Mouse (Mus musculus): ENCODE measurements at regions not wholly inside any gene's neighbourhood (a gene's known extent, or its start where the extent isn't known, plus 50 kb on each side); places are given as distances from the start of the nearest gene placed in this dataset.

DNA sequence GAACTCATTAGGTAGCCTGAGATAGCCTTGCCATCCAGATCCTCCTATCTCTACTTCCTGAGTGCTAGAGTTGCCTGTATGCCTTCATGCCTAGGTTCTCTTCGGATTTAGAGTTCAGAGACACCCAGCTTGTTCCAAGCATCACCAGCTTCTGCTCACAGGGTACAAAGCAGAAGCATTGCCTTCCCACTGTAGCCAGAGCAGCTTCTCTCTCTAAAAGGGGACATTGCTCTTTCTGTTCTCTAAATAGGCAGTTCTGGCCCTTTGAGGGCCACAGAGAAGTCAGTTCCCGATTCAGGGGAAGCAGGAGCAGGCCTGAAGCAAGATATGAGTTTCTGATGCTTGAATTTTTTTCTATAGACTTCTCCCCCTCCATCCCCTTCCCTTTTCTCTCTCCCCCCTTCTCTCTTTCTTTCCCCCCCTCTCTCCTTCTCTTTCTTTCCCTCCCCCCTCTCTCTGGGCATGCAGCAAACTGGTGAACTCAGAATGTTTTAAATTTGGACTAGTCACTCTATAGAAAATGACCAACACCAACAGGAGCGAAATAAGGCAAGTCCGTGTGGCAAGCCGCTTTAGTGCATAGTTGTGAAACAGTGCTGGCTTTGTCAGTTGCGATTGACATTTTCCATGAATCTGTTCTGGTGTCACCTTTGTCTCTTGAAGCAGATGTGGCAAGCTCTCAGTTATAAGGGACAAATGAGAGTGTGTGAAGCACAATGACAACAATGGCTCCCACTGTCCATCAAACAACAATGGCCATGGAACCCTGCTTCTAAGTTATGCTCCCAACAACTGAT, 273.2 kb upstream of the Klf4 start:
- TF ChIP-seq POLR2A (IDR thresholded peaks at IDR 0.05; ENCODE audit: borderline replicate concordance, extremely low read depth, insufficient read depth, insufficient read length, poor library complexity, severe bottlenecking) (no peak), CTCF (IDR thresholded peaks at IDR 0.05; ENCODE audit: borderline replicate concordance, extremely low read depth, insufficient read depth, insufficient read length) (no peak)
- no peak for DNase-seq (ENCODE audit: low read depth)

DNA sequence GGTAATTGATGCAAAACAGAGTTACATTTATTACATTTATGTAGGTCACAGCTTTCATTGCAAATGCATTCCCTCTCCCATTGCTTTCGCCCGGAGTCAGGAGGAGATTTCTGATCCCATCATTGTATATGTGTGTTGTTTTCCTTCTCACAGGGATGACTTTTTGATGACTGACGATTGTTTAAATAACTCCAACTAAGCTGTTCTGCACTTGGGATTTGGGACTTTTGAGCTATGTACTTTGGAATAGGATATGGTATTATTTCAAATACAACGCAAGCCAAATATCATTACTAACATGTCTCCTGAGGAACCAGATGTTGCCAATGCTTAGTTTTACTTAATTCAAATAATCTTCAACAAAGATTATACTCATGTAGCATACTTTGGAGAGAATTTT, 269.8 kb upstream of the Klf4 start:
- no peak for DNase-seq (ENCODE audit: low read depth)
- TF ChIP-seq POLR2A (IDR thresholded peaks at IDR 0.05; ENCODE audit: borderline replicate concordance, extremely low read depth, insufficient read depth, insufficient read length, poor library complexity, severe bottlenecking), result no peak
- TF ChIP-seq CTCF (IDR thresholded peaks at IDR 0.05; ENCODE audit: borderline replicate concordance, extremely low read depth, insufficient read depth, insufficient read length), result no peak

DNA sequence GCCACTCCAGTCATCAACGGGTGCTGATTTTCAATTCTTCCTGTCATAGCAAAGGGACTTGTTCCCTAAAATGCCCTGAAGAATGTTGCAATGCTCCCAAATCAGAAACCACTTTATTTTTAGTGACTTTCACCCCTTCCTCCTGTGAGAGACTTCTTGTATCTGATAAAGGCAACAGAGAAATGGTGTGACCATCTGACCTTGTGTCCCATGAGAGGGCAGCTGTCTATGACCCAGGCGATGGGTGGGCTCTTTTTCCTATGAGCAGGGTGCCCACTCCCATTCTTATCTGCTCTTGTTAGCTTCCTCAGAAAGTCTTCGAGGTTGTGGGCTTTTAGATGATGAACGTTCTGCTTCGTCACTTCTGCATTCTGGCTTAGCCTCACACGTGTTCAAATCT, 265.8 kb upstream of the Klf4 start:
- no peak for TF ChIP-seq CTCF (IDR thresholded peaks at IDR 0.05; ENCODE audit: borderline replicate concordance, extremely low read depth, insufficient read depth, insufficient read length)
- TF ChIP-seq POLR2A (IDR thresholded peaks at IDR 0.05; ENCODE audit: borderline replicate concordance, extremely low read depth, insufficient read depth, insufficient read length, poor library complexity, severe bottlenecking), result no peak
- DNase-seq (ENCODE audit: low read depth), result no peak

DNA sequence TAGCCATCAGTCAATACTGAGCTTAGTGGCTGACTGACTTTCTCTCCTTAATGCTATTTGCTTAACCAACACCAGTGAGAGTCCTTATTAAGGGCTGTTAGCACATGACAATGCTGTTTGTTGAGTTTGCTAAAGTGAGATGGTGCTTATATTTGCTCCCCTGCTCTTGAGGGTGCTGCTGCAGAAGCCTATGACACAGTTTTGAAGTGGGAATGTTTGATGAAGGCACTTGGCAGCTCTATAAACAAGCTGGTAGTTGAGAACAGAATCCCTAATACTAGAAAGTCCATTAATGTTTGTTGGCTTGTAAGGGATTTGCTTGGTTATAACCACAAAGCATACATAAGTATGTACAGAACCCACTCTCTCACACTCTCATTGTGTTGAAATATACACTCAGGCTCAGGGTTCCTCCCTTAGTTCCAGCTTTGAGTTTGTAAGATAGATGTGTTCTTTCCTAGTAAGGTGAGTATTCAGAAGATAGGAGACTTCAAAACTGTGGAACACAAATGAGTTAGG, 249.1 kb upstream of the Klf4 start:
- TF ChIP-seq POLR2A (IDR thresholded peaks at IDR 0.05; ENCODE audit: borderline replicate concordance, extremely low read depth, insufficient read depth, insufficient read length, poor library complexity, severe bottlenecking) (no peak), CTCF (IDR thresholded peaks at IDR 0.05; ENCODE audit: borderline replicate concordance, extremely low read depth, insufficient read depth, insufficient read length) (no peak)
- no peak for DNase-seq (ENCODE audit: low read depth)

DNA sequence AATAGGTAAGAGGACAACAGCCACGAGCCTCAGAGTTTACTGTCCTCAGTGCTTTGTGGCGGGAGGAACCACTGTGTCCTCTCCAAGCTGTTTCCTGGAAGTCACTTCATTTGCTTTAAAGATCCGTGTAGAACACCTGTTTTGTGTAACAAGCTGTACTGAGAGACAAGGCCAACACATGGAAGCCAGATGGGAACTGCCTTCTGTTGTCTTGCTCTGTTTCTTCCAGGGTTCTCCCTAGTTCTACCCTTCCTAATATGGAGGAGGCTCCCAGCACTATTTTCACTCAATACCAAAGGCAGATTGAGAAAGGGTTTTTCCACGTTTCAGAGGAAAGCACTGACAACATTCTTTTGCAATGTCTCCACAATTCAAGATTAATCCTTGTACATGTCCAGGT, 247.3 kb upstream of the Klf4 start:
- DNase-seq (ENCODE audit: low read depth), result no peak
- no peak for TF ChIP-seq CTCF (IDR thresholded peaks at IDR 0.05; ENCODE audit: borderline replicate concordance, extremely low read depth, insufficient read depth, insufficient read length)
- TF ChIP-seq POLR2A (IDR thresholded peaks at IDR 0.05; ENCODE audit: borderline replicate concordance, extremely low read depth, insufficient read depth, insufficient read length, poor library complexity, severe bottlenecking), result no peak

DNA sequence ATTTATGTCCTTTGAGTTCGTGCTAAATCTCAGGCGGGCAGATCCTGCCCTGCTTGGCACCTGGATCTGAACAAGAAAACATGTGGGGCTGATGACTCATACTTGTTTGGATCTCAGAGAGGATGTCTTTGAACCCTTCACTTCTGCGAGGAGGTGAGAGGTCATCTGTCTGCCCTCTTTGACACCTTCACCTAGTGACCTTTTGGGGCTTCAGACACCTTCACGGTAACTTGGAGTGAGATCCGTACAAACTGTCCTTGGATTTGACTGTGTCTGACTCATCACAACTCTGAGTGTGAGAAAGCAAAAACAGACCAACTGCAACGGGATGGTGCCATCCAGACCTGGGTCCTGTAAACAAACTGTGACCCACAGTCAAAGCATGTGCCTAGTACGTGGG, 243.6 kb upstream of the Klf4 start:
- TF ChIP-seq CTCF (IDR thresholded peaks at IDR 0.05; ENCODE audit: borderline replicate concordance, extremely low read depth, insufficient read depth, insufficient read length) (no peak), POLR2A (IDR thresholded peaks at IDR 0.05; ENCODE audit: borderline replicate concordance, extremely low read depth, insufficient read depth, insufficient read length, poor library complexity, severe bottlenecking) (no peak)
- no peak for DNase-seq (ENCODE audit: low read depth)

DNA sequence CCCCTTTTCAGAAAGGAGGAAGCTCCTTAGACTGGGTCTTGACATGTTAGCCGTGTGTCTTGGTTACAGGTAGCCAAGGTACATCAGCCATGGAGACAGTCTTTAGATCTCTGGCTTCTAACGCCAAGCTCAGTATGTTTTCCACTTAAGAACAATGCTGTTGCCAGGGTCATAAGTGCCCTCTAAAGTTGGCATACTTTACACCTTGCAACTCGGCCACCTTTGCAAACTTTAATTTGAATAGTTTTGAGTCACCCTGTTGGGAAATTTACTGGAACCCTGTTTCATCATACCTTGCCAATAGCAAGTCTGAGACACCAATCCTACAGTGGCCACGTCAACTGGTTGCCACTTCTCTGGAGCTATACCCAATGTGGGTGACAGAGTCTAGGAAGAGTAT, 242.3 kb upstream of the Klf4 start:
- TF ChIP-seq CTCF (IDR thresholded peaks at IDR 0.05; ENCODE audit: borderline replicate concordance, extremely low read depth, insufficient read depth, insufficient read length) (no peak), POLR2A (IDR thresholded peaks at IDR 0.05; ENCODE audit: borderline replicate concordance, extremely low read depth, insufficient read depth, insufficient read length, poor library complexity, severe bottlenecking) (no peak)
- DNase-seq (ENCODE audit: low read depth), result no peak

DNA sequence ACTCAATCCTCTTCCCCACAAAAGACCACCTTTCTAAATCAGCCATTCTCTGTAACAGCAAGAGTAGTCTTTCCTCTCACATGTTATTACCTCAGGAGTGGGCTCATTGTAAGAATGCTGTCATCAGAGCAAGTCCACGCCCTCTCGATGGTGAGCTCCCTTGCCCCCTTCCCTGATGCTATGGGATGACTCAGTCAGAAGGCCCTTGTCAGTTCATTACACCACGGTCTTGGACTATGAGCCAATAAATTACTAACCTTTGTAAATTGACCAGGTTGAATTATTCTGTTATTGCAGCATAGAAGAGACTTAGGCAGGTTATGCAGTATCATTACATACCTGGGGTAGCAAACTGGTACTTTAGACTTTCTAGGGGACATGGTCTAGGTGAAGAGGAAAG, 237.4 kb upstream of the Klf4 start:
- DNase-seq (ENCODE audit: low read depth), result no peak
- no peak for TF ChIP-seq CTCF (IDR thresholded peaks at IDR 0.05; ENCODE audit: borderline replicate concordance, extremely low read depth, insufficient read depth, insufficient read length)
- TF ChIP-seq POLR2A (IDR thresholded peaks at IDR 0.05; ENCODE audit: borderline replicate concordance, extremely low read depth, insufficient read depth, insufficient read length, poor library complexity, severe bottlenecking), result no peak

DNA sequence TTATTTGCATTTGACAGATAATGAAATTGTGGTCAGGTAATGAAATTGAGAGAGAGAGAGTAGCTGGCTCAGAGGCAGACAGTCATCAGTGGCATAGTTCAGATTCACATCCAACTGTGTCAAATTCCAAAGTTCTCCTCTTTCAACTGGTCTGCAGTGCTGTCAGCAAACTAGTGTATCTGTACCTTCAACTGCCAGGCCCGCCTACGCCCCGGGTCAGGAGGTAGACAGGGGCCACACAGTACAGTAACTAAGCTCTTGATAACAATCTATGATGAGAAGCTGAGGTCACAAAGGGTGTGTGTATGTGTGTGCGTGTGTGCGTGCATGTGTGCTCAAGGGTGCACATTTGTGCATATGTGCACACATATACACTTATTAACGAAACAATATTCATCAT, 236.1 kb upstream of the Klf4 start:
- DNase-seq (ENCODE audit: low read depth), result no peak
- no peak for TF ChIP-seq CTCF (IDR thresholded peaks at IDR 0.05; ENCODE audit: borderline replicate concordance, extremely low read depth, insufficient read depth, insufficient read length)
- no peak for TF ChIP-seq POLR2A (IDR thresholded peaks at IDR 0.05; ENCODE audit: borderline replicate concordance, extremely low read depth, insufficient read depth, insufficient read length, poor library complexity, severe bottlenecking)

DNA sequence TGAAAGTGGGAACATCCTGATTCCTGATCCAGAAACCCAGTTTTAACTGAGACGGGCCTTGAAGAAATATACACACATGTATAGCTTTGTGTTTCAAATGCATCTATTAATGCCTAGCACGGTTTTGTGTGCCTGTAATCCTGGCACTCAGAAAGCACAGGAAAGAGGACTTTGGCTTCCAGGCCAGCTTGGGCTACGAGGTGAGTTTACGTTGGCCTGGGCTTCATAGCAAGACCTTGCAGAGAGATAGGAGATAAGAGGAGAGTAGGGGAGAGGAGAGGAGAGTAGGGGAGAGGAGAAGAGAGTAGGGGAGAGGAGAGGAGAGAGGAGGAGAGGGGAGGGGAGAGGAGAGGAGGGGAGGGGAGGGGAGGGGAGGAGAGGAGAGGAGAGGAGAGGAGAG, 234.9 kb upstream of the Klf4 start:
- DNase-seq (ENCODE audit: low read depth), result no peak
- TF ChIP-seq POLR2A (IDR thresholded peaks at IDR 0.05; ENCODE audit: borderline replicate concordance, extremely low read depth, insufficient read depth, insufficient read length, poor library complexity, severe bottlenecking) (no peak), CTCF (IDR thresholded peaks at IDR 0.05; ENCODE audit: borderline replicate concordance, extremely low read depth, insufficient read depth, insufficient read length) (no peak)

DNA sequence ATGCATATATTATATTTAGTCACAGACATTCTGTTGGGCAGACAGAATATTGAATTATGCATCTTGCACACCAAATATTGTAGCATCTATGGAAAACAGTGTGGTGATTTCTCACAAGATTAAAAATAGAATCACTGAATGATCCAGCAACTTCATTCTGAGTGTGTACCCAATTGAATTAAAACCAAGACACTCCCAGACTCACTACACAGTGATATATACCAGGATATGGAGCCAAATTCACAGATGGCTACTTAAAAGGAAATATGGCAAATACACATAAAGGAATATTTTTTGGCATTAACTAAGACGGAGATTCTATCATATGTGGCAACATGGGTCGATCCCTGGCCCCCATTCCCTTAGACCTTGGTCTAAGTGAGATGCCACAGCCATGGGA, 233.5 kb upstream of the Klf4 start:
- no peak for TF ChIP-seq POLR2A (IDR thresholded peaks at IDR 0.05; ENCODE audit: borderline replicate concordance, extremely low read depth, insufficient read depth, insufficient read length, poor library complexity, severe bottlenecking)
- TF ChIP-seq CTCF (IDR thresholded peaks at IDR 0.05; ENCODE audit: borderline replicate concordance, extremely low read depth, insufficient read depth, insufficient read length), result no peak

DNA sequence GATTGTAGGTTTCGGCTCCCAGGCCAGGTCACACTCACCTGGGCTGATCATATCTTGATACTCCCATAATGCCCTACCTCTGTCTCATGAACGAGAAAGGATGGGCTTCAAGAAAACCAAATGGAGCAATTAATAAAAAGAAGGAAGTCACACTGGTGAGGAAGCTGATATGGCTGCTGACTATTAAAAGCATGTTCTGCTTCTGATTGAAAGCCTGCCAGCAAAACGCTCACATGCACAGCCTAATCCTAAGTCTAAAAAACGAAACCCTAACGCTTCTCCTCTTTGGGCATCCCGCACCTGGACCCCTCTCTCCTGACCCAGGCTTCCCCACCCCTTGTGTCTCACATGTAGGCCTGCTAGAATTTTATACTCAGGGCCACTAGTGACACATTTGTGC, 230.8 kb upstream of the Klf4 start:
- DNase-seq (ENCODE audit: low read depth), result no peak
- TF ChIP-seq POLR2A (IDR thresholded peaks at IDR 0.05; ENCODE audit: borderline replicate concordance, extremely low read depth, insufficient read depth, insufficient read length, poor library complexity, severe bottlenecking) (no peak), CTCF (IDR thresholded peaks at IDR 0.05; ENCODE audit: borderline replicate concordance, extremely low read depth, insufficient read depth, insufficient read length) (no peak)

More for the DNA sequence above, 233.5 kb upstream of the Klf4 start:
- DNase-seq (ENCODE audit: low read depth), result peak; percentile 53

Measured in brain, embryonic 14.5 days (tissue).